Mouse (Mus musculus): ENCODE measurements around the gene Hba-a1. TPM values are rescaled to one million over a fixed set of nuclear protein-coding genes. Genes with fewer than 3 reads are reported as not detected.

Gene Hba-a1
- polyA plus RNA-seq, 1 experiment from 2014 or later: 7,188 TPM

DNA sequence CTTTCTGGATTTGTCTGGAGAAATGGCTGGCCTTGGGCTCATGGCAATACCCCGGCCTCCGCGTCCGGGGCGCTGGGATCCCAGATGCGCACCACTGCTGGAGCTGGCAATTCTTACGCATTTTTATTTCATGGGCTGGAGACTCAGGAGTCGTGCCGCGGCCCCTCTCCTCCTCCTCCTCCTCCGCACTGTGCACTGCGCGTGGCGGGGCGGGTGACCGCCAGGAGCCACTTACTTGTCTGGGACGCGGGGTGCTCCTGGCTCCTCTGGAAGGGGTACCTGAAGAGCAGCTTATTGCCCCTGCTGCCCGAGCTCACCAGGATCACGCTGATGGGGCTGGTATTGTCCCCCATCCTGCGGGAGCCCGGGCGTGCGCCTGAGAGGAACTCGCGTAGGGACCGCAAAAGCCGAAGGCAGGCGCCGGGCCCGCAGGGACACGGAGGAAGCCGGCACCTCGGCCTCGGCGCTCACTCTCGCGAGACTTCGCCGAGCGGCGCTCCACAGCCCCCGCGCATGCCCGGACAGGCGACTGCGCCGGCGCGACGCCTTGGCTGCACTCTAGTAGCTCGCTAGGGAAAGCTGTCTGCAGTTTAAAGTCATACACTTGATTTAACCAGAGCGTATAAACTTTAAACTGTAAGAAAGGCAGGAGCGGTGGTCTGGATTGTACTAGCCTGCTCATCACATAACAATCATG, 16.0 kb upstream of the Hba-a1 start, which contains the start of gene Nprl3:
Gene Nprl3, minus strand, starts transcription at position 520 of the 697 bp plus-strand sequence.
- peaks cover 5% of the 10 kb centered on the region for H3K4me1 ChIP-seq (ENCODE audit: control insufficient read depth, insufficient read depth, low read length)
- H3K9ac ChIP-seq (ENCODE audit: low read depth, low read length): peak within 1 kb of the TSS; percentile 90
- H3K4me2 ChIP-seq (ENCODE audit: low read depth, low read length): peak within 1 kb of the TSS; percentile 62
- no peaks in the 10 kb centered on the region for H3K36me3 ChIP-seq (ENCODE audit: control insufficient read depth, insufficient read depth, low read length)
- peak within 1 kb of the TSS; percentile 79 for H3K4me3 ChIP-seq (ENCODE audit: low read depth, low read length)
- H3K9me3 ChIP-seq (ENCODE audit: control insufficient read depth, low read length): no peaks in the 10 kb centered on the region
- H3K27ac ChIP-seq (replicated peaks; ENCODE audit: low read depth, low read length): peak within 1 kb of the TSS; percentile 93
- no peaks in the 10 kb centered on the region for H3K27me3 ChIP-seq (replicated peaks; ENCODE audit: control insufficient read depth, insufficient read depth, low read length)
- under 1% methylated on average over 45 of the region's 54 CpGs for WGBS
- ATAC-seq (ENCODE audit: low read depth) (peak; percentile 100), DNase-seq (ENCODE audit: low spot score) (peak; percentile 97)

DNA sequence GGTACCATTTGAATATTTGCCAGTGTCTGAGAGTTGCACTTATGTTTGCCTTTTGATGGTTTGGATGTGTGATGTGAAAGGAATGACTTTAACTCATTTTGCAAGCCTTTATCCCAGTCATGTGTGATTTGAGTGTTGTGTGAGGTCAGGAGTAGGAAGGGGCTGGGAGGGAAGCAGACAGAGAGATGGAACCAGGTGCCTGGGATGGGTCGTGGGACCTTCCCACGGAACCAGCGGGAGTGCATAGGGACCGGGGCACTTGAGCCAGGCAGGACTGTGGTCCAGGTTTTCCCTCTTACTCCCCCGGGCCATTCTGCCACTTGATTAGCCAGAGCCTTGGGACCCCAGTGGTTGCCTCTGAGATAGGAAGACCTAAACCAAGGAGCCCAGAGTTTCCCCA, 15.3 kb upstream of the Hba-a1 start:
- H3K4me1 ChIP-seq (ENCODE audit: control insufficient read depth, insufficient read depth, low read length): peaks cover 5% of the 10 kb centered on the region
- peak overlapping the region; percentile 62 for H3K4me2 ChIP-seq (ENCODE audit: low read depth, low read length)
- DNase-seq (ENCODE audit: low spot score) (no peak), ATAC-seq (ENCODE audit: low read depth) (no peak)
- H3K9ac ChIP-seq (ENCODE audit: low read depth, low read length): peak overlapping the region; percentile 90
- H3K27ac ChIP-seq (replicated peaks; ENCODE audit: low read depth, low read length): peak overlapping the region; percentile 93
- peak overlapping the region; percentile 79 for H3K4me3 ChIP-seq (ENCODE audit: low read depth, low read length)
- H3K36me3 ChIP-seq (ENCODE audit: control insufficient read depth, insufficient read depth, low read length): no peaks in the 10 kb centered on the region
- no peaks in the 10 kb centered on the region for H3K9me3 ChIP-seq (ENCODE audit: control insufficient read depth, low read length)
- H3K27me3 ChIP-seq (replicated peaks; ENCODE audit: control insufficient read depth, insufficient read depth, low read length): no peaks in the 10 kb centered on the region
- WGBS: 18% methylated on average over 4 of the region's 5 CpGs

DNA sequence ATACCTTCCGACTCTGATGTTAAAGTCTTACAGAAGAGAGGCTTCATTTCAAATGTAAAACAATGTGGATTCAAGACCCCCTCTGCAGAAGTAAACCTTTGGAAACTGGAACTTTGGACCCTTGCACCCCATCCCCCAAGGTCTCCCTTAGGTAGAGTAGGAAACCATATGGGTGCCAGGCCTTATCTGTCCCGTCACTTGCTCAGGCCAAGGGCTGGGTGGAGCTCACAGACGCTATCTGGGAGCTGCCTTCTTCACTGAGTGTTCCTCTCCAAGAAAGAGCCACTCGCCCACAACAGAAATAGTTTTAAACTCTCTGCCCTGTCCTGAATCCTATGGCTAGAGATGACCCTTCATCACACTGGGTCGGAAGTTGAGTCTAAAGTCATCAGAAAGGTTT, 14.4 kb upstream of the Hba-a1 start:
- no peaks in the 10 kb centered on the region for H3K36me3 ChIP-seq (ENCODE audit: control insufficient read depth, insufficient read depth, low read length)
- H3K9ac ChIP-seq (ENCODE audit: low read depth, low read length): no peak overlapping the region
- H3K4me3 ChIP-seq (ENCODE audit: low read depth, low read length): no peak overlapping the region
- no peak overlapping the region for H3K27ac ChIP-seq (replicated peaks; ENCODE audit: low read depth, low read length)
- ATAC-seq (ENCODE audit: low read depth) (no peak), DNase-seq (ENCODE audit: low spot score) (no peak)
- no peak overlapping the region for H3K4me2 ChIP-seq (ENCODE audit: low read depth, low read length)
- no peaks in the 10 kb centered on the region for H3K9me3 ChIP-seq (ENCODE audit: control insufficient read depth, low read length)
- 79% methylated on average over 5 of the region's 5 CpGs for WGBS
- peaks cover 5% of the 10 kb centered on the region for H3K4me1 ChIP-seq (ENCODE audit: control insufficient read depth, insufficient read depth, low read length)
- no peaks in the 10 kb centered on the region for H3K27me3 ChIP-seq (replicated peaks; ENCODE audit: control insufficient read depth, insufficient read depth, low read length)

DNA sequence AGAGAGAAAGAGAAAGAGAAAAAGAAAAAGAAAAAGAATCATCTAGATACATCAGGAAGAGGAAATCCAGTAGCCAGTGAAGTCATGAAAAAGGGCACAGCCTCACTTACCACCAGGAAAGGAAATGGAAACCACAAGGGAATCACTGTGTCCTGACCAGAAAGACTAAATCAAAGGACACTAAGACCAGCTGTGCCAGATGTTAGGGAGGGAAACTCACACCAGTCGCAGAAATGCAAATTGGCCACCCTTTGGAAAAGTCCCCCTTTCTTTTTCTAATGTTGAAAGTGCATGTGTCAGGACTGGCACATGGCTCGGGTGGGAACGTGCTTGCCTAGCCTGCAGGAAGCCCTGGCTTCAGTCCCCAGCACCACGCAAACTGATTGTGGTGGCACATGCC, 12.1 kb upstream of the Hba-a1 start:
- WGBS: 43% methylated on average over 4 of the region's 4 CpGs
- DNase-seq (ENCODE audit: low spot score): no peak
- H3K27ac ChIP-seq (replicated peaks; ENCODE audit: low read depth, low read length): no peak overlapping the region

DNA sequence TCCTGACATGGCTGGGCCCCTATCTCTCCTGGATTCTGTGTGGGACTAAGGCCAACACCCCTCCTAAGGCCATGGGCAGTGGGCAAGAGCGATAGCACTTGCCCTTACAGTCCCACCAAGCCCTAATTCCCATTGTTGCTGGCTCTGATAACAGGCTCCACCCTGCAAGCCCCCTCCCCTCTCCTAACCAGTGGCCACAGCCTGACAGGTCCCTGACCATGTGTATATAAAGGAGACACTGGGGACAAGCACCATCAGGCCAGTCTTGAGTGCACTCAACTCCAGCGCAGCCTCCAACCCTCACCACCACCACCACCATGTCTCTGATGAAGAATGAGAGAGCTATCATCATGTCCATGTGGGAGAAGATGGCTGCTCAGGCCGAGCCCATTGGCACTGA, 7.0 kb upstream of the Hba-a1 start, which contains the start of gene Hba-x:
Gene Hba-x, plus strand, starts transcription at position 54 of the 400 bp plus-strand sequence.
- H3K36me3 ChIP-seq (ENCODE audit: control insufficient read depth, insufficient read depth, low read length): no peaks in the 10 kb centered on the region
- no peak within 1 kb of the TSS for H3K27ac ChIP-seq (replicated peaks; ENCODE audit: low read depth, low read length)
- ATAC-seq (ENCODE audit: low read depth) (no peak), DNase-seq (ENCODE audit: low spot score) (no peak)
- no peaks in the 10 kb centered on the region for H3K4me1 ChIP-seq (ENCODE audit: control insufficient read depth, insufficient read depth, low read length)
- peaks cover 4% of the 10 kb centered on the region for H3K27me3 ChIP-seq (replicated peaks; ENCODE audit: control insufficient read depth, insufficient read depth, low read length)
- no peak within 1 kb of the TSS for H3K4me2 ChIP-seq (ENCODE audit: low read depth, low read length)
- whole genome bisulfite sequencing: 75% methylated on average over 3 of the region's 3 CpGs
- no peak within 1 kb of the TSS for H3K9ac ChIP-seq (ENCODE audit: low read depth, low read length)
- no peak within 1 kb of the TSS for H3K4me3 ChIP-seq (ENCODE audit: low read depth, low read length)
- no peaks in the 10 kb centered on the region for H3K9me3 ChIP-seq (ENCODE audit: control insufficient read depth, low read length)

More for the DNA sequence above, 12.1 kb upstream of the Hba-a1 start:
- no peak overlapping the region for H3K4me3 ChIP-seq (ENCODE audit: low read depth, low read length)
- H3K27me3 ChIP-seq (replicated peaks; ENCODE audit: control insufficient read depth, insufficient read depth, low read length): no peaks in the 10 kb centered on the region
- H3K4me2 ChIP-seq (ENCODE audit: low read depth, low read length): no peak overlapping the region
- ATAC-seq (ENCODE audit: low read depth): no peak
- no peak overlapping the region for H3K9ac ChIP-seq (ENCODE audit: low read depth, low read length)
- H3K9me3 ChIP-seq (ENCODE audit: control insufficient read depth, low read length): no peaks in the 10 kb centered on the region
- no peaks in the 10 kb centered on the region for H3K36me3 ChIP-seq (ENCODE audit: control insufficient read depth, insufficient read depth, low read length)
- H3K4me1 ChIP-seq (ENCODE audit: control insufficient read depth, insufficient read depth, low read length): no peaks in the 10 kb centered on the region; the same call in 1 of the 2 replicates

DNA sequence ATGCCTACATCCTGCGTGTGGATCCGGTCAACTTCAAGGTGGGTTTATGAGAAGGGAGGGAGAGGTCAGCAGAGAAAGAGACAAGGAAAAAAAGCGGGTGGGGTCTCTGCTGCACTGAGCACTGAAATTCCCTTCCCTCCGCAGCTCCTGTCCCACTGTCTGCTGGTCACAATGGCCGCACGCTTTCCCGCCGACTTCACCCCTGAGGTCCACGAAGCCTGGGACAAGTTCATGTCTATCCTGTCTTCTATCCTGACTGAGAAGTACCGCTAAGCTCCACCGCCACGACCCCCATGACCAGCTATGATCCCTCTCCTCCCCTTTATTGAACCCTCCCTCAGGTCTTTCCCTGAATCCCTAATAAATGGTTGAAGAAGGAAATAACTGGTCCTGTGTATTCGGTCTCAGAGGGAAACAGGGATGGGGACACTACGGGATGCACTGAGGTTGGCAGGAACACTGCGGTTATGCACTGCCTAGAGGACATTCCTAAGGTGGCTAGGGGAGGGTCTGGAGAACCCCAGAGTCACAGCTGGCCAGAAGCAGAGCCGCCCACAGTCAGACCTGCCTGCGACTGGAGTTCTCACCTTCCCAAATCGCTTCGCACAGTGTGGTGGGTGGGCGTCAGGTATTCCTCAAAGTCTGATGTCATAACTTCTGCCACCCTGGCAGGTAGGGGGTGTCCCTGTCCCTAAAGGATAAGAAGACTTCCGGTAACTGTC, 5.4 kb upstream of the Hba-a1 start:
- no peak overlapping the region for H3K27ac ChIP-seq (replicated peaks; ENCODE audit: low read depth, low read length)
- no peak overlapping the region for H3K9ac ChIP-seq (ENCODE audit: low read depth, low read length)
- peaks cover 4% of the 10 kb centered on the region for H3K27me3 ChIP-seq (replicated peaks; ENCODE audit: control insufficient read depth, insufficient read depth, low read length)
- H3K4me3 ChIP-seq (ENCODE audit: low read depth, low read length): no peak overlapping the region
- no peaks in the 10 kb centered on the region for H3K36me3 ChIP-seq (ENCODE audit: control insufficient read depth, insufficient read depth, low read length)
- H3K4me1 ChIP-seq (ENCODE audit: control insufficient read depth, insufficient read depth, low read length): no peaks in the 10 kb centered on the region
- DNase-seq (ENCODE audit: low spot score) (no peak), ATAC-seq (ENCODE audit: low read depth) (no peak)
- WGBS: 73% methylated on average over 21 of the region's 21 CpGs
- H3K4me2 ChIP-seq (ENCODE audit: low read depth, low read length): no peak overlapping the region
- no peaks in the 10 kb centered on the region for H3K9me3 ChIP-seq (ENCODE audit: control insufficient read depth, low read length)

DNA sequence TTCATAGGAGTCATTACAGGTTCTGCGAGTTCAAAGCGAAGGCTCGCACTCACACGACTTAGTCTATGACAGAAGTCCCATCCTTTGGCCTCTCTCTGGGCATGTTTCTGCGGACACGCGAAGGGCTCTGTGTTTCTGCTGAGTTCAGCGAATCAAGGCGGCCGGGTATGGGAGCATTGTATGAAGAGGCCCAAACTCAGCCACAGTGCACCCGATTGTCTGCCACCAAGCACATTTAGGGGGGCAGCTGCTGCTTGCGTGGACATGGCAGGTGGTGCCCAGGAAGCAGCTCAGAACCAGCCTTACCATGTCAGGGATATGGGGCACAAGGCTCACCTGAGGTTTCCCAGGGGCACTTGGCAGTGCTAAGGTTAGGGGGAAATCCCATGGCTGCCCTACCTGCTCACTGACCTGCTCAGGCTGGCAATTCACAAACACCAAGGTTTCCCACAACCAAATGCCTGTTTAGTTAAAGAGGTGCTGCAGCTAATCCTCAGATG, 4.8 kb upstream of the Hba-a1 start:
- peaks cover 4% of the 10 kb centered on the region for H3K27me3 ChIP-seq (replicated peaks; ENCODE audit: control insufficient read depth, insufficient read depth, low read length)
- H3K9me3 ChIP-seq (ENCODE audit: control insufficient read depth, low read length): no peaks in the 10 kb centered on the region
- H3K4me2 ChIP-seq (ENCODE audit: low read depth, low read length): no peak overlapping the region
- no peaks in the 10 kb centered on the region for H3K4me1 ChIP-seq (ENCODE audit: control insufficient read depth, insufficient read depth, low read length)
- ATAC-seq (ENCODE audit: low read depth): no peak
- no peak for DNase-seq (ENCODE audit: low spot score)
- H3K27ac ChIP-seq (replicated peaks; ENCODE audit: low read depth, low read length): no peak overlapping the region
- no peak overlapping the region for H3K9ac ChIP-seq (ENCODE audit: low read depth, low read length)
- H3K4me3 ChIP-seq (ENCODE audit: low read depth, low read length): no peak overlapping the region
- WGBS: 82% methylated on average over 12 of the region's 12 CpGs
- no peaks in the 10 kb centered on the region for H3K36me3 ChIP-seq (ENCODE audit: control insufficient read depth, insufficient read depth, low read length)

DNA sequence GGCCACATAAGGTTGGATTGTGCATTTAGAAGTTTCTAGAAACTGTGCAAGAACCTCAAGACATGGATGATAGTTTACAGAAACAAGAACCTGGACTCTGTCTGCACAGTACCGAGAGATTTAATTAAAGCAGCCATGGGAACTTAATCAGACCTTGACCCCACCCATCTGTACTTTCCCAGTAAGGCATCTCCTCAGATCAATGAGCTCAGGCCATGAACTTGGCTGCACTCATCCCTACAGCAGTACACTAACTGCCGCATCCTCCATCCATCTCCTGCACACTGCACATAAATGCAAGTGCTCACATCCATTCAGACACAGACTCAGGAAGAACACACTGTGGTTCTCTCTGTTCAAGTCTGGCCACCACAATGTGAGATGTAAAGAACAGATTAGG, 2.7 kb upstream of the Hba-a1 start:
- ATAC-seq (ENCODE audit: low read depth) (no peak), DNase-seq (ENCODE audit: low spot score) (no peak)
- no peak overlapping the region for H3K27ac ChIP-seq (replicated peaks; ENCODE audit: low read depth, low read length)
- H3K36me3 ChIP-seq (ENCODE audit: control insufficient read depth, insufficient read depth, low read length): no peaks in the 10 kb centered on the region
- H3K4me1 ChIP-seq (ENCODE audit: control insufficient read depth, insufficient read depth, low read length): no peaks in the 10 kb centered on the region
- no peak overlapping the region for H3K4me2 ChIP-seq (ENCODE audit: low read depth, low read length)
- H3K4me3 ChIP-seq (ENCODE audit: low read depth, low read length): no peak overlapping the region
- H3K9ac ChIP-seq (ENCODE audit: low read depth, low read length): no peak overlapping the region
- 68% methylated on average over 2 of the region's 2 CpGs for WGBS
- peaks cover 4% of the 10 kb centered on the region for H3K27me3 ChIP-seq (replicated peaks; ENCODE audit: control insufficient read depth, insufficient read depth, low read length)
- no peaks in the 10 kb centered on the region for H3K9me3 ChIP-seq (ENCODE audit: control insufficient read depth, low read length)
